Mouse (Mus musculus): ENCODE data around the gene Gm10073. TPM values are rescaled to one million over a fixed set of nuclear protein-coding genes. Genes with fewer than 3 reads are reported as not detected.

Gene Gm10073
- polyA plus RNA-seq, 1 experiment from 2014 or later: 11.3 TPM

DNA sequence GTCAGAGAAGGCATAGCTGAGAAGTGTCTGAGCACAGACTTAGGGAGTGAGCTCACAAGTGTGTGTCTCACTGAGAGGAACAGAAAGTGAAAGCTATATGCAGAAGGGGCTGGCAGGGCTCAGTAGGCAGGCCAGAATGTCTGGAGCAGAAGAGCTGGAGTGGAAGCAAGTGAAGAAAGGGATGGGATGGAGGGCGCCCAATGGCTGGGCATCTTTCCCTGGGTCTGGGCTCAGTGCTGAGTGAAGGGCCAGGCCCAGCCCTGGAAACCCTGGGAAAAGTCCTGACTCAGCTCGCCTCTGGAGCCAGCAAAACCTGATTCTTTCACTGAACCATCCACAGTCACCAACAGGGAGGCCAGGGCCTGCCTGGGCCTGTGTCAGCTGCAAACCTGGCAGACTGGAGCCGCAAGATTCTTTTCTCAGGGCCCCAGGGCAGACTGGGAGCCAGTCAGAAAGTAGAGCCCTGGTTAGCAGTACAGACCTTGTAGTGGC, 9.5 kb downstream of the Gm10073 start:
- peak overlapping the region; percentile 67 for H3K27ac ChIP-seq (ENCODE audit: low read length)
- H3K36me3 ChIP-seq (ENCODE audit: insufficient read depth, low read length): no peaks in the 10 kb centered on the region
- no peak overlapping the region for H3K9ac ChIP-seq (replicated peaks; ENCODE audit: low read length)
- peak; percentile 41; the same call in 1 of the 2 replicates for ATAC-seq (ENCODE audit: low FRiP score, low TSS enrichment)
- H3K4me3 ChIP-seq (ENCODE audit: low read length): no peak overlapping the region
- WGBS: 76% methylated on average over 3 of the region's 3 CpGs
- H3K4me1 ChIP-seq (ENCODE audit: insufficient read depth, low read length): peaks cover 5% of the 10 kb centered on the region
- no peaks in the 10 kb centered on the region for H3K27me3 ChIP-seq (ENCODE audit: insufficient read depth, low read length)
- H3K9me3 ChIP-seq (ENCODE audit: low read length): no peaks in the 10 kb centered on the region
- H3K4me2 ChIP-seq (replicated peaks; ENCODE audit: low read depth, low read length): no peak overlapping the region

DNA sequence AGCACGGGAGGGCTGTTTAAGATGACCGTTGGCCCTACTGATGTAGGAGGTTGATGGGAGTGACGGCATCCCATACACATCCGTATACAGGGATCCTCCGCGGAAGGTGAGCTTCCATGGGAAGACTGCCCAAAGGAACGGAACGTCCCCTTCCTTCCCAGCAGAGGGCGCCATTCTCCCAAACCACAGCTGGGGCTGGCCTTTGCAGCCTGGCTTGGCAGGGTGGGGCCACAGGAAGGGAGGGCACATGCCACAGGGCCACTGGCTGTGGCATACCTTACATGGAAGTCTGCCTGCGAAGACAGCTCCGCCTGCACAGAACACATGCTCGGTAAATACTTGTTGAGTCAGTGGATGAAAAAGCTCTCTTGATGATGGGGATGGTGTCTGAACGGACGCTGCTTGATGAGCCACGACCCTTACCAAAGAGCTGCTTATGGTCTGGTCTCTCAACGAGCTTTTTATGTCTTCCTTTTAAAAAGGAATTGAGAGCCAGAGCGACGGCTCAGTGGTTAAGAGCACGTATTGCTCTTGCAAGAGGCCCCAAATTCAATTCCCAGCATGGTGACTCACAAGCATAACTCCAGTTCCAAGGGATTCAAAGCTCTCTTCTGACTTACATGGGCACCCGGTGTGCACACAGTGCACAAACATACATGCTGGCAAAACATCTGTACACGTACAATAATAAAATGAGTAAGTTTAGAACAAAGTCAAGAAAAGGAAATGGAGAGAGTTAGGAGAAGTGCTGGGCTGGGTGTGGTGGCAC, 12.0 kb downstream of the Gm10073 start:
- Histone ChIP-seq H3K36me3 (ENCODE audit: insufficient read depth, low read length) (0 out of 2 replicates have a peak, but pooled peaks cover 2% of the 10 kb centered on the region), H3K4me2 (replicated peaks; ENCODE audit: low read depth, low read length) (peak overlapping the region; percentile 19; the same call in 1 of the 2 replicates), H3K27ac (ENCODE audit: low read length) (peak overlapping the region; percentile 41; the same call in 1 of the 2 replicates), H3K27me3 (ENCODE audit: insufficient read depth, low read length) (no peaks in the 10 kb centered on the region), H3K4me1 (ENCODE audit: insufficient read depth, low read length) (peaks cover 5% of the 10 kb centered on the region), H3K9ac (replicated peaks; ENCODE audit: low read length) (no peak overlapping the region), H3K9me3 (ENCODE audit: low read length) (0 out of 2 replicates have a peak, but pooled peaks cover 5% of the 10 kb centered on the region), H3K4me3 (ENCODE audit: low read length) (no peak overlapping the region)
- peak; percentile 94 for ATAC-seq (ENCODE audit: low FRiP score, low TSS enrichment)
- WGBS: 21% methylated on average over 20 of the region's 21 CpGs

DNA sequence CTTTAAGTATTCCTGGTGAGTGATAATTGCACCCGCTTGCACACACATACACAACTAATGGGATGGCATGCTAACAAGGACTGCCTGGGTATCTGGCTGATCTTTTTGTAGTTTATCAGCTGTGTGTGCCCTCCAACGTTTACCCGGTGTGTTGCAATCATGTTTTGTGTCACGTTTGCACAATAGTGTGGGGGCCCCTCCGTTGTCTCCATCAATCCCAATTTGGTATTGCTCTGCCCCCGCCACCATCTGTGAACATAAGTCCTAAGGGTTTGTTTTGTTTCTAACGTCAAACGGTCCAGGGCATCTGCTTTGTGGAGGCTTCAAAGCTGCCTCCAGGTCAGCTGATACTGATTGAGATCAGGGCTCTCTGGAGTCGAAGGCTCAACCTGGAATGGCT, 13.4 kb downstream of the Gm10073 start:
- 58% methylated on average over 9 of the region's 9 CpGs for WGBS
- no peak for ATAC-seq (ENCODE audit: low FRiP score, low TSS enrichment)

DNA sequence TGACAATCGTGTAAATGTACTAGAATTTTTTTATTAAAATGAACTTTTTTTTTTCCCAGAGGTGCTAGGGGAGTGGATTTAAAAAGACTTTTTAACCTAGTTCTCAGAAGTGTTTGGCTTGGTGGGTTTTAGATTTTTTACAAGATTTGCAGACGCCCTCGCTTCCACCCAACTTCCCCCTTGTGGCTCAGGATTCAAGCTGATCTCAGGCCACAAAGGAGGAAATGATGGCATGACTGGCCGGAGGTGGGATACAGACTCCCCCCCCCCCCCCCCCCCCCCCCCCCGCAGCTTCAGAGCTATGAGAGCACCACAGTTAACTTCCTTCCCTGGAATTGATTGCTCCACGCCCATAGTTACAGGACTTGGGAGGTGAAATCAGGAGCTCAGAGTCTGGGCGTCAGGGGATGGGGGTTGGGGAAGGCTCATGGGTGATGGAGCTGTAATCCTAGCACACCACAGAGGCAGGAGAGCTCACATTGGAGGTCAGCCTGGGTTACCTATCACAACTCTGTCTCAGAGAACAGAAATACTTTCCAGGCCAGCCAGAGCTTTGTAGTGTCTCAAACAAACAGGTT, 17.1 kb downstream of the Gm10073 start:
- no peak for ATAC-seq (ENCODE audit: low FRiP score, low TSS enrichment)
- Histone ChIP-seq H3K9ac (replicated peaks; ENCODE audit: low read length) (no peak overlapping the region), H3K36me3 (ENCODE audit: insufficient read depth, low read length) (peaks cover 11% of the 10 kb centered on the region; the same call in 1 of the 2 replicates), H3K27me3 (ENCODE audit: insufficient read depth, low read length) (no peaks in the 10 kb centered on the region), H3K4me3 (ENCODE audit: low read length) (no peak overlapping the region), H3K4me1 (ENCODE audit: insufficient read depth, low read length) (peaks cover 2% of the 10 kb centered on the region), H3K9me3 (ENCODE audit: low read length) (peaks cover 5% of the 10 kb centered on the region; the same call in 1 of the 2 replicates), H3K27ac (ENCODE audit: low read length) (no peak overlapping the region), H3K4me2 (replicated peaks; ENCODE audit: low read depth, low read length) (no peak overlapping the region)
- 54% methylated on average over 6 of the region's 7 CpGs for WGBS

More for the DNA sequence above, 13.4 kb downstream of the Gm10073 start:
- H3K36me3 ChIP-seq (ENCODE audit: insufficient read depth, low read length): 0 out of 2 replicates have a peak, but pooled peaks cover 2% of the 10 kb centered on the region
- H3K27ac ChIP-seq (ENCODE audit: low read length): no peak overlapping the region
- H3K4me2 ChIP-seq (replicated peaks; ENCODE audit: low read depth, low read length): no peak overlapping the region
- peaks cover 5% of the 10 kb centered on the region for H3K4me1 ChIP-seq (ENCODE audit: insufficient read depth, low read length)
- no peak overlapping the region for H3K4me3 ChIP-seq (ENCODE audit: low read length)
- no peak overlapping the region for H3K9ac ChIP-seq (replicated peaks; ENCODE audit: low read length)
- 0 out of 2 replicates have a peak, but pooled peaks cover 5% of the 10 kb centered on the region for H3K9me3 ChIP-seq (ENCODE audit: low read length)
- H3K27me3 ChIP-seq (ENCODE audit: insufficient read depth, low read length): no peaks in the 10 kb centered on the region

DNA sequence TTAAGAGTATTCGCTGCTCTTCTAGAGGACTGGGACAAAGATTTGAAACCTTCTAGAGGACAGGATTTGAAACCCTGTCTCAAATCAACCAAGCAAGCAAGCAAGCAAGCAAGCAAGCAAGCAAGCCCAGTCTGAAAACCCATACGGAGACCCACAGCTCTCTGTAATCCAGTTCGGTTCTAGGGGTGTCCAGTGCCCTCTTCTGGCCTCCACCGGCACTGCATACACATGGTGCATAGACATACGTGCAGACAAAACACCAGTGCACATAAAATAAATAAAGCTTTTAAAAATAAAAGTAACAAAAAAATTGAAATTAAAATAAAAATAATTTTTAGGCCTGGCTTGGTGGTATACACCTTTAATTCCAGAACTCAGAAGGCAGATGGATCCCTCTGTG, 19.2 kb downstream of the Gm10073 start:
- H3K27me3 ChIP-seq (ENCODE audit: insufficient read depth, low read length): no peaks in the 10 kb centered on the region
- WGBS: over 99% methylated on average over 5 of the region's 5 CpGs
- no peak for ATAC-seq (ENCODE audit: low FRiP score, low TSS enrichment)
- no peaks in the 10 kb centered on the region for H3K4me1 ChIP-seq (ENCODE audit: insufficient read depth, low read length)
- H3K4me2 ChIP-seq (replicated peaks; ENCODE audit: low read depth, low read length): no peak overlapping the region
- H3K9ac ChIP-seq (replicated peaks; ENCODE audit: low read length): no peak overlapping the region
- H3K4me3 ChIP-seq (ENCODE audit: low read length): no peak overlapping the region
- H3K36me3 ChIP-seq (ENCODE audit: insufficient read depth, low read length): peaks cover 11% of the 10 kb centered on the region; the same call in 1 of the 2 replicates
- H3K27ac ChIP-seq (ENCODE audit: low read length): no peak overlapping the region
- H3K9me3 ChIP-seq (ENCODE audit: low read length): peaks cover 5% of the 10 kb centered on the region; the same call in 1 of the 2 replicates

DNA sequence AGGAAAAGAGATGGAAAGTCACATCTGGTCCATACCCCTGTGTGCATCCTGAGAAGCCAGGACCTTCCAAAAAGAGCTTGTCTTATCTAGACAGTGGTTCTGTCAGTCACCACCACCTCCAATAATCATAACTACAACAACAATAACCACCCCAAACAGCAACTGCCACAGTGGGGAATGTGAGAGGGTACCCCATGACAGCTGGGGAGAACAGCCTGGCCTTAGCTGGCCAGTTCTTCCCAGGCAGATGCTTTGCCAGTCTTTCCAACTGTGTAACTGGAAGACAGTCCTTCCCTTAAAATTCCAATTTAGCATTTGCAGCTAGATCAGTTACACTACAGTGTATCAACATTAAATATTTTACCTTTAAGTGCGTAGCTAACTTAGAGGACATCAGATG, 22.4 kb downstream of the Gm10073 start:
- Histone ChIP-seq H3K36me3 (ENCODE audit: insufficient read depth, low read length) (peaks cover 9% of the 10 kb centered on the region; the same call in 1 of the 2 replicates), H3K9ac (replicated peaks; ENCODE audit: low read length) (no peak overlapping the region), H3K4me3 (ENCODE audit: low read length) (no peak overlapping the region), H3K9me3 (ENCODE audit: low read length) (no peaks in the 10 kb centered on the region; the same call in 1 of the 2 replicates), H3K4me1 (ENCODE audit: insufficient read depth, low read length) (no peaks in the 10 kb centered on the region), H3K27me3 (ENCODE audit: insufficient read depth, low read length) (no peaks in the 10 kb centered on the region), H3K27ac (ENCODE audit: low read length) (no peak overlapping the region), H3K4me2 (replicated peaks; ENCODE audit: low read depth, low read length) (no peak overlapping the region)
- ATAC-seq (ENCODE audit: low FRiP score, low TSS enrichment): no peak
- 95% methylated on average over 1 of the region's 1 CpGs for whole genome bisulfite sequencing

DNA sequence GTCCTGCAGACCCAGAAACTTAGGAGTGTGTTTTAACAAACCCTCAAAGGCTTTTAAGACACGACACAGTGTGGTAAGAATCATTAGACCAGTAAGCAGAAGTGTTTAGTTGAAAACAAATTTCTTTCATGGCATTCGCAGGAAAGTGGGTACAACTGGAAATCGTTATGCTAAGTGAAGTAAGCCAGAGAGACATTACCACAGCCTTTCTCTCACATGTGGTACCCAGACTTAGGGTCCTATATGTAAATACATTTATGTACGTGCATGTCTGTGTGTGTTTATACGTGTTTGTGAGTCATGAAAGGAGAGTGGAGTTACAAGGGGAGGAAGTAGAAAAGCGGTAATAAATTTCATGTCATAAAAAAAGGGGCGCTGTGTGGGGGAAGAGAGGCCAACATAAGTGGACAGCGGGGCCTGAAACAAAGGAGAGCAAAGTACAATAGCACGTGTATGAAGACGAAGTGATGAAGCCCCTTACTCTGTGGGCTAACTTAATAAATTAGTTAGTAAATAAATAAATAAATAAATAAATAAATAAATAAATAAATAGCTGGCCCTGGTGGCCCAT, 24.8 kb downstream of the Gm10073 start:
- peaks cover 18% of the 10 kb centered on the region for H3K36me3 ChIP-seq (ENCODE audit: insufficient read depth, low read length)
- H3K27ac ChIP-seq (ENCODE audit: low read length): no peak overlapping the region
- no peak for ATAC-seq (ENCODE audit: low FRiP score, low TSS enrichment)
- H3K9ac ChIP-seq (replicated peaks; ENCODE audit: low read length): no peak overlapping the region
- WGBS: 58% methylated on average over 10 of the region's 10 CpGs
- no peak overlapping the region for H3K4me2 ChIP-seq (replicated peaks; ENCODE audit: low read depth, low read length)
- no peaks in the 10 kb centered on the region for H3K4me1 ChIP-seq (ENCODE audit: insufficient read depth, low read length)
- H3K9me3 ChIP-seq (ENCODE audit: low read length): no peaks in the 10 kb centered on the region
- no peak overlapping the region for H3K4me3 ChIP-seq (ENCODE audit: low read length)
- H3K27me3 ChIP-seq (ENCODE audit: insufficient read depth, low read length): no peaks in the 10 kb centered on the region

DNA sequence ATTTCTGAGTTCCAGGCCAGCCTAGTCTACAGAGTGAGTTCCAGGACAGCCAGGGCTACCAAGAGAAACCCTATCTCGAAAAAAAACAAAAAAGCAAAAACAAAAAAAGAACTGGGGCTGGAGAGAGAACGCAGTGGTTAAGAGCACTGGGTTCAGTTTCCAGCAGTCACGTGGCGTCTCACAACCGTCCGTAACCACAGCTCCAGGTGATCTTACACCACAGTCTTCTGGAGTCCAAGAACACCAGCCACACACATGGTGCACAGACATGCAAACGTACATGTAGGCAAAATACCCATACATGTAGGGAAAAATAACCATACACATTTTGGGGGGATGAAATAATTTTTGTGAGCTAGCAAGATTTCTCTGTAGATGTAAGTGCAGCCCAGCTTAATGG, 26.5 kb downstream of the Gm10073 start:
- H3K27me3 ChIP-seq (ENCODE audit: insufficient read depth, low read length): no peaks in the 10 kb centered on the region
- no peak overlapping the region for H3K4me3 ChIP-seq (ENCODE audit: low read length)
- no peaks in the 10 kb centered on the region for H3K9me3 ChIP-seq (ENCODE audit: low read length)
- no peaks in the 10 kb centered on the region for H3K4me1 ChIP-seq (ENCODE audit: insufficient read depth, low read length)
- H3K4me2 ChIP-seq (replicated peaks; ENCODE audit: low read depth, low read length): no peak overlapping the region
- peaks cover 17% of the 10 kb centered on the region for H3K36me3 ChIP-seq (ENCODE audit: insufficient read depth, low read length)
- H3K27ac ChIP-seq (ENCODE audit: low read length): no peak overlapping the region
- H3K9ac ChIP-seq (replicated peaks; ENCODE audit: low read length): no peak overlapping the region
- 80% methylated on average over 7 of the region's 7 CpGs for WGBS
- no peak for ATAC-seq (ENCODE audit: low FRiP score, low TSS enrichment)

DNA sequence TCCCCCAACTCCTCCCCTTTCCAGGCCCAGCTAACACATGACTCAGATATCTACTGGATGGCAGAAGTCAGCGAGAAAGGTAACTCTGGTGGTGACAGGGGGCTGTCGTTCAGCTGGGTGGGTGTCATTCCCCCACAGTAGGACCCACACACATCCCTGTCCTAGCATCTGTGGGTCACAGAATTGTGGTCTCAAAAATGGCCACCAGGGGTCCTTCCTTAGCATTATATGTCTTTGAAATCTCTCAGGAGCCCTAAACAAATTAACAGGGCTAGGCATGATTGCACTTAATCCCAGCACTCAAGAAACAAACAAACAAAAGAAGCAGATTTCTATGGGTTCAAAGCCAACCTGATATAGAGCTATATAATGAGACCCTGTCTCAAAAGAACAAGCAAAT, 28.1 kb downstream of the Gm10073 start:
- Histone ChIP-seq H3K4me1 (ENCODE audit: insufficient read depth, low read length) (no peaks in the 10 kb centered on the region), H3K36me3 (ENCODE audit: insufficient read depth, low read length) (peaks cover 24% of the 10 kb centered on the region), H3K27ac (ENCODE audit: low read length) (no peak overlapping the region), H3K4me2 (replicated peaks; ENCODE audit: low read depth, low read length) (no peak overlapping the region), H3K9me3 (ENCODE audit: low read length) (no peaks in the 10 kb centered on the region), H3K27me3 (ENCODE audit: insufficient read depth, low read length) (no peaks in the 10 kb centered on the region), H3K9ac (replicated peaks; ENCODE audit: low read length) (no peak overlapping the region), H3K4me3 (ENCODE audit: low read length) (no peak overlapping the region)
- ATAC-seq (ENCODE audit: low FRiP score, low TSS enrichment): no peak
- 79% methylated on average over 2 of the region's 2 CpGs for WGBS

Data from kidney, embryonic 16.5 days (tissue).